Mouse (Mus musculus) hindbrain, embryonic 12.5 days (tissue): Measurements from ENCODE around the gene Cotl1. TPM values are rescaled to one million over a fixed set of nuclear protein-coding genes. Genes with fewer than 3 reads are reported as not detected.

Experiments used
- ATAC-seq: fragments of 200-750 bp; cut with Nextera tagmentation; 2 replicates; pipeline ENCODE4 v1.8.0; 2017; ENCODE audit warnings: moderate TSS enrichment; ENCODE audit not compliant: low FRiP score
- H3K27ac ChIP-seq: fragments of 300-500 bp; sonication (generic); 2 replicates; pipeline ENCODE4 v1.5.1; 2016; ENCODE audit warnings: mild to moderate bottlenecking
- H3K27me3 ChIP-seq: fragments of 300-500 bp; sonication (generic); 2 replicates; pipeline ENCODE4 v1.6.1; 2016; ENCODE audit warnings: mild to moderate bottlenecking
- H3K36me3 ChIP-seq: fragments of 300-500 bp; sonication (generic); 2 replicates; pipeline ENCODE4 v1.6.1; 2016; ENCODE audit warnings: mild to moderate bottlenecking
- H3K4me1 ChIP-seq: fragments of 300-500 bp; sonication (generic); 2 replicates; pipeline ENCODE4 v1.6.1; 2016
- H3K4me2 ChIP-seq: fragments of 300-500 bp; sonication (generic); replicated peaks from 2 replicates; pipeline ENCODE4 v1.6.1; 2016; ENCODE audit warnings: mild to moderate bottlenecking
- H3K4me3 ChIP-seq: fragments of 300-500 bp; sonication (generic); 2 replicates; pipeline ENCODE4 v1.5.1; 2016; ENCODE audit warnings: mild to moderate bottlenecking
- H3K9ac ChIP-seq: fragments of 300-500 bp; sonication (generic); 2 replicates; pipeline ENCODE4 v1.6.1; 2016; ENCODE audit warnings: mild to moderate bottlenecking, moderate library complexity
- H3K9me3 ChIP-seq: fragments of 300-500 bp; sonication (generic); replicated peaks from 2 replicates; pipeline ENCODE4 v1.6.1; 2016; ENCODE audit warnings: mild to moderate bottlenecking
- WGBS: fragments of 180-500 bp; shearing (Covaris S2); methylation state at CpG from one replicate; pipeline ENCODE4 v1.1.7; 2016; 5-methylcytosine and 5-hydroxymethylcytosine counted together
- polyA plus RNA-seq: library from polyadenylated mRNA; unstranded; fragments of >200 nt; fragmentation: Nextera tagmentation; extraction: Ambion mirVana; gene quantifications from 2 replicates; pipeline ENCODE4 v1.2.1, GENCODE M21; 2016

The Cotl1 gene
- polyA plus RNA-seq, 1 experiment from 2014 or later, result 142 TPM

- peak; percentile 74 for ATAC-seq
- H3K4me3 ChIP-seq, result no peak overlapping the region
- WGBS, result 6% methylated on average over 15 of the region's 15 CpGs
These were observed 42.0 kb downstream of the Cotl1 start for GRCm38 (mm10) chr8:119798170-119798964.

GRCm38 (mm10) chr8:119795651-119796050 is 44.7 kb downstream of the Cotl1 start:
- WGBS, result 84% methylated on average over 3 of the region's 3 CpGs
- no peak overlapping the region for H3K4me3 ChIP-seq
- peaks cover 46% of the 10 kb centered on the region for H3K4me1 ChIP-seq

More at GRCm38 (mm10) chr8:119798170-119798964, 42.0 kb downstream of the Cotl1 start:
- Histone ChIP-seq H3K27me3 (no peaks in the 10 kb centered on the region), H3K9ac (no peak overlapping the region), H3K36me3 (no peaks in the 10 kb centered on the region), H3K4me1 (peaks cover 36% of the 10 kb centered on the region), H3K27ac (peak overlapping the region; percentile 79), H3K9me3 (no peaks in the 10 kb centered on the region), H3K4me2 (peak overlapping the region; percentile 35)

GRCm38 (mm10) chr8:119794689-119795088 is 45.7 kb downstream of the Cotl1 start:
- Histone ChIP-seq H3K4me1 (peaks cover 43% of the 10 kb centered on the region), H3K27ac (no peak overlapping the region), H3K36me3 (no peaks in the 10 kb centered on the region), H3K27me3 (no peaks in the 10 kb centered on the region), H3K9me3 (no peaks in the 10 kb centered on the region), H3K9ac (no peak overlapping the region), H3K4me2 (no peak overlapping the region), H3K4me3 (no peak overlapping the region)
- 37% methylated on average over 7 of the region's 7 CpGs for WGBS
- ATAC-seq, result no peak

More at GRCm38 (mm10) chr8:119795651-119796050, 44.7 kb downstream of the Cotl1 start:
- no peak for ATAC-seq
- no peaks in the 10 kb centered on the region for H3K9me3 ChIP-seq
- H3K27me3 ChIP-seq, result no peaks in the 10 kb centered on the region
- H3K36me3 ChIP-seq, result no peaks in the 10 kb centered on the region
- H3K27ac ChIP-seq, result no peak overlapping the region
- H3K9ac ChIP-seq, result no peak overlapping the region
- no peak overlapping the region for H3K4me2 ChIP-seq

GRCm38 (mm10) chr8:119791804-119792704 is 48.3 kb downstream of the Cotl1 start:
- no peaks in the 10 kb centered on the region for H3K36me3 ChIP-seq
- H3K4me3 ChIP-seq, result no peak overlapping the region
- peak; percentile 68 for ATAC-seq
- H3K4me2 ChIP-seq, result no peak overlapping the region
- H3K9me3 ChIP-seq, result no peaks in the 10 kb centered on the region
- no peak overlapping the region for H3K9ac ChIP-seq
- H3K4me1 ChIP-seq, result peaks cover 38% of the 10 kb centered on the region
- 4% methylated on average over 16 of the region's 16 CpGs for WGBS
- H3K27me3 ChIP-seq, result no peaks in the 10 kb centered on the region
- H3K27ac ChIP-seq, result peak overlapping the region; percentile 79

- H3K4me1 ChIP-seq, result peaks cover 49% of the 10 kb centered on the region
- WGBS, result 76% methylated on average over 7 of the region's 7 CpGs
- H3K27ac ChIP-seq, result no peak overlapping the region
These were observed 50.8 kb downstream of the Cotl1 start for GRCm38 (mm10) chr8:119789581-119789980.

GRCm38 (mm10) chr8:119788607-119789381 is 51.5 kb downstream of the Cotl1 start:
- H3K4me1 ChIP-seq, result peaks cover 49% of the 10 kb centered on the region

More at GRCm38 (mm10) chr8:119789581-119789980, 50.8 kb downstream of the Cotl1 start:
- Histone ChIP-seq H3K27me3 (no peaks in the 10 kb centered on the region), H3K4me3 (no peak overlapping the region), H3K36me3 (no peaks in the 10 kb centered on the region), H3K9me3 (no peaks in the 10 kb centered on the region), H3K4me2 (no peak overlapping the region), H3K9ac (no peak overlapping the region)
- ATAC-seq, result no peak

GRCm38 (mm10) chr8:119787341-119787740 is 53.0 kb downstream of the Cotl1 start:
- Histone ChIP-seq H3K4me1 (peaks cover 46% of the 10 kb centered on the region), H3K9me3 (no peaks in the 10 kb centered on the region), H3K4me3 (no peak overlapping the region), H3K27me3 (no peaks in the 10 kb centered on the region), H3K4me2 (no peak overlapping the region), H3K9ac (no peak overlapping the region), H3K36me3 (no peaks in the 10 kb centered on the region), H3K27ac (no peak overlapping the region)
- no peak for ATAC-seq
- WGBS, result 45% methylated on average over 4 of the region's 4 CpGs

More at GRCm38 (mm10) chr8:119788607-119789381, 51.5 kb downstream of the Cotl1 start:
- H3K36me3 ChIP-seq, result no peaks in the 10 kb centered on the region
- H3K4me3 ChIP-seq, result no peak overlapping the region
- 66% methylated on average over 9 of the region's 9 CpGs for WGBS
- no peak for ATAC-seq
- H3K4me2 ChIP-seq, result no peak overlapping the region
- H3K9ac ChIP-seq, result no peak overlapping the region
- no peaks in the 10 kb centered on the region for H3K27me3 ChIP-seq
- no peak overlapping the region for H3K27ac ChIP-seq
- no peaks in the 10 kb centered on the region for H3K9me3 ChIP-seq

GRCm38 (mm10) chr8:119786871-119787270 is 53.5 kb downstream of the Cotl1 start:
- Histone ChIP-seq H3K4me2 (no peak overlapping the region), H3K4me1 (peaks cover 41% of the 10 kb centered on the region)
- no peak for ATAC-seq

GRCm38 (mm10) chr8:119785764-119786405 is 54.5 kb downstream of the Cotl1 start:
- Histone ChIP-seq H3K36me3 (no peaks in the 10 kb centered on the region), H3K27me3 (no peaks in the 10 kb centered on the region), H3K27ac (peak overlapping the region; percentile 73), H3K4me1 (peaks cover 32% of the 10 kb centered on the region), H3K9ac (no peak overlapping the region), H3K4me3 (no peak overlapping the region), H3K9me3 (no peaks in the 10 kb centered on the region), H3K4me2 (peak overlapping the region; percentile 17)
- ATAC-seq, result peak; percentile 72
- 33% methylated on average over 18 of the region's 18 CpGs for WGBS

More at GRCm38 (mm10) chr8:119786871-119787270, 53.5 kb downstream of the Cotl1 start:
- Histone ChIP-seq H3K4me3 (no peak overlapping the region), H3K9me3 (no peaks in the 10 kb centered on the region), H3K27me3 (no peaks in the 10 kb centered on the region), H3K27ac (no peak overlapping the region), H3K9ac (no peak overlapping the region), H3K36me3 (no peaks in the 10 kb centered on the region)
- WGBS, result 92% methylated on average over 3 of the region's 3 CpGs

- H3K36me3 ChIP-seq, result no peaks in the 10 kb centered on the region
- no peak for ATAC-seq
- H3K4me2 ChIP-seq, result no peak overlapping the region
- H3K27ac ChIP-seq, result no peak overlapping the region
- H3K9me3 ChIP-seq, result no peaks in the 10 kb centered on the region
- H3K27me3 ChIP-seq, result no peaks in the 10 kb centered on the region
- peaks cover 26% of the 10 kb centered on the region for H3K4me1 ChIP-seq
- H3K9ac ChIP-seq, result no peak overlapping the region
- no peak overlapping the region for H3K4me3 ChIP-seq
- 66% methylated on average over 7 of the region's 7 CpGs for WGBS
These were observed 55.7 kb downstream of the Cotl1 start for GRCm38 (mm10) chr8:119784676-119785075.

- Histone ChIP-seq H3K4me1 (peaks cover 23% of the 10 kb centered on the region), H3K9me3 (no peaks in the 10 kb centered on the region), H3K4me2 (no peak overlapping the region), H3K27ac (no peak overlapping the region), H3K36me3 (no peaks in the 10 kb centered on the region), H3K27me3 (no peaks in the 10 kb centered on the region), H3K4me3 (no peak overlapping the region), H3K9ac (peak overlapping the region; percentile 23; the same call in 1 of the 2 replicates)
- no peak for ATAC-seq
- 49% methylated on average over 9 of the region's 9 CpGs for WGBS
These were observed 56.2 kb downstream of the Cotl1 start for GRCm38 (mm10) chr8:119784141-119784574.
